ENCODE assay signal across 26 mouse cellular contexts in the genomic region with DNA sequence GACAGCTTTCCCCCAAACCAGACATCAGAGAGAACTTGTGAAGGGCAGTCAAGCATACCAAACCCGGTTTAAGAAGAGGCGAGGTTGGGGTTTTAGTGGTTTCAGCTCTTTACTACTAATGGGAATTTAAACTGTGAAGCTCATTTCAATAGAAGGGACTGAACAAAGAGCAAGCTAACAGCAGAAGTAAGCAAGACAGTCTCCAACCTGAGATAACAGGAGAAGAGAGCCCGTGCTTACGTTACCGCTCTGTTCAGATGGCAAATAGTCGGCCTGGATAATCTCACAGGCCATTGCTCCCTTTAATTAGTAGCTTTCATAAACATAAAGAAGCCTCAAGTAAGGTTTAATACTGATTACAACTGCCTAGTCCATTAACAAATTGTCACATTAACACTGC.
DNase-seq lines count a peak whose midpoint lies in the region; ATAC-seq lines count a peak whose summit lies in the region.
"Had no signal": no experiment of that assay in that cellular context is flagged by ENCODE, and none has a peak within 500 bp of the region (broad histone marks: within the 10 kb centered on the region; RNA-seq: fewer than 3 reads in every experiment).

No protein-coding gene starts in this region.

- no peak overlapping the region for H3K9ac ChIP-seq in midbrain, embryonic 11.5 days (ENCODE audit: low read length)
- no peak overlapping the region for H3K9ac ChIP-seq in forebrain, embryonic 14.5 days (ENCODE audit: low read length)
- no peak overlapping the region for H3K9ac ChIP-seq in kidney, embryonic 16.5 days (replicated peaks; ENCODE audit: low read length)
- H3K9ac ChIP-seq: embryonic facial prominence, embryonic 13.5 days; heart, embryonic 13.5 days; hindbrain, embryonic 14.5 days; limb, embryonic 13.5 days; liver, embryonic 12.5 days; liver, postnatal 0 days; stomach, embryonic 15.5 days had no signal

- 25% methylated on average over 6 of the region's 6 CpGs for WGBS in midbrain, embryonic 11.5 days
- WGBS in midbrain, embryonic 10.5 days, result 30% methylated on average over 6 of the region's 6 CpGs
- 8% methylated on average over 6 of the region's 6 CpGs for WGBS in forebrain, embryonic 14.5 days
- 55% methylated on average over 6 of the region's 6 CpGs for WGBS in kidney, embryonic 16.5 days

- H3K4me3 ChIP-seq in midbrain, embryonic 11.5 days (ENCODE audit: low read depth, low read length), result no peak overlapping the region
- H3K4me3 ChIP-seq in midbrain, embryonic 10.5 days, result no peak overlapping the region
- no peak overlapping the region for H3K4me3 ChIP-seq in forebrain, embryonic 14.5 days (ENCODE audit: low read depth, low read length)
- no peak overlapping the region for H3K4me3 ChIP-seq in kidney, embryonic 16.5 days (ENCODE audit: low read length)
- H3K4me3 ChIP-seq: embryonic facial prominence, embryonic 13.5 days; heart, embryonic 13.5 days; limb, embryonic 13.5 days; liver, embryonic 12.5 days; myocyte; stomach, embryonic 15.5 days had no signal

- H3K27me3 ChIP-seq in midbrain, embryonic 11.5 days (ENCODE audit: control insufficient read depth, insufficient read depth, low read length), result no peaks in the 10 kb centered on the region
- H3K27me3 ChIP-seq in midbrain, embryonic 10.5 days (ENCODE audit: low read depth, poor library complexity, severe bottlenecking), result no peaks in the 10 kb centered on the region
- no peaks in the 10 kb centered on the region for H3K27me3 ChIP-seq in forebrain, embryonic 14.5 days (replicated peaks; ENCODE audit: control insufficient read depth, insufficient read depth, low read length)
- no peaks in the 10 kb centered on the region for H3K27me3 ChIP-seq in kidney, embryonic 16.5 days (ENCODE audit: insufficient read depth, low read length)
- H3K27me3 ChIP-seq: embryonic facial prominence, embryonic 13.5 days; heart, embryonic 13.5 days; limb, embryonic 13.5 days; liver, embryonic 12.5 days; stomach, embryonic 15.5 days had no signal

- H3K27ac ChIP-seq in midbrain, embryonic 11.5 days (ENCODE audit: low read depth, low read length), result no peak overlapping the region
- no peak overlapping the region; the same call in 1 of the 2 replicates for H3K27ac ChIP-seq in midbrain, embryonic 10.5 days (replicated peaks)
- no peak overlapping the region for H3K27ac ChIP-seq in forebrain, embryonic 14.5 days (ENCODE audit: low read depth, low read length)
- H3K27ac ChIP-seq in kidney, embryonic 16.5 days (ENCODE audit: low read length), result no peak overlapping the region
- H3K27ac ChIP-seq: embryonic facial prominence, embryonic 13.5 days; heart, embryonic 13.5 days; hindbrain, embryonic 14.5 days; limb, embryonic 13.5 days; liver, embryonic 12.5 days; stomach, embryonic 15.5 days had no signal

- no peaks in the 10 kb centered on the region for H3K9me3 ChIP-seq in midbrain, embryonic 11.5 days (ENCODE audit: control insufficient read depth, low read length)
- H3K9me3 ChIP-seq in midbrain, embryonic 10.5 days (replicated peaks), result no peaks in the 10 kb centered on the region
- H3K9me3 ChIP-seq in forebrain, embryonic 14.5 days (replicated peaks; ENCODE audit: control insufficient read depth, low read length), result no peaks in the 10 kb centered on the region
- H3K9me3 ChIP-seq in kidney, embryonic 16.5 days (ENCODE audit: low read length), result no peaks in the 10 kb centered on the region
- H3K9me3 ChIP-seq: embryonic facial prominence, embryonic 13.5 days; heart, embryonic 13.5 days; limb, embryonic 13.5 days; liver, embryonic 12.5 days; stomach, embryonic 15.5 days had no signal

- peaks cover 6% of the 10 kb centered on the region for H3K4me1 ChIP-seq in midbrain, embryonic 11.5 days (ENCODE audit: control insufficient read depth, insufficient read depth, low read length)
- H3K4me1 ChIP-seq in midbrain, embryonic 10.5 days, result peaks cover 12% of the 10 kb centered on the region
- no peaks in the 10 kb centered on the region for H3K4me1 ChIP-seq in forebrain, embryonic 14.5 days (ENCODE audit: control insufficient read depth, insufficient read depth, low read length)
- H3K4me1 ChIP-seq in kidney, embryonic 16.5 days (ENCODE audit: insufficient read depth, low read length), result no peaks in the 10 kb centered on the region
- H3K4me1 ChIP-seq: liver, embryonic 12.5 days; stomach, embryonic 15.5 days had no signal

- ATAC-seq in midbrain, embryonic 11.5 days (ENCODE audit: low FRiP score), result peak; percentile 22; the same call in 1 of the 2 replicates
- no peak for ATAC-seq in forebrain, embryonic 14.5 days
- no peak for ATAC-seq in kidney, embryonic 16.5 days (ENCODE audit: low FRiP score, low TSS enrichment)
- ATAC-seq: intestine, postnatal 0 days; liver, embryonic 12.5 days; liver, postnatal 0 days; midbrain, embryonic 16.5 days had no signal

- H3K4me2 ChIP-seq in midbrain, embryonic 11.5 days, result no peak overlapping the region
- H3K4me2 ChIP-seq in forebrain, embryonic 14.5 days (ENCODE audit: low read length), result no peak overlapping the region
- H3K4me2 ChIP-seq in kidney, embryonic 16.5 days (replicated peaks; ENCODE audit: low read depth, low read length), result no peak overlapping the region
- H3K4me2 ChIP-seq: embryonic facial prominence, embryonic 13.5 days; heart, embryonic 13.5 days; hindbrain, embryonic 14.5 days; limb, embryonic 13.5 days; liver, embryonic 12.5 days; stomach, embryonic 15.5 days had no signal

- no peak for DNase-seq in midbrain, embryonic 11.5 days (ENCODE audit: low spot score, missing footprints)
- DNase-seq in midbrain, embryonic 10.5 days (ENCODE audit: low spot score), result no peak
- DNase-seq in Muller cell, postnatal 12 days (ENCODE audit: inconsistent ontology term), result peak; percentile 22
- peak; percentile 28 for DNase-seq in forebrain, embryonic 14.5 days (ENCODE audit: low spot score)
- DNase-seq in retina, postnatal 1 day, result peak; percentile 40
- DNase-seq: adrenal gland, adult 8-10 months; B cell, adult 2 months; cerebellum, adult 8-10 months; cerebellum, postnatal 36 days; gastrocnemius, postnatal 10 days; heart, postnatal 10 days; kidney, adult 9 months; kidney, postnatal 36 days; liver, postnatal 0 days; lung, postnatal 36 days; right cerebral cortex, postnatal 25 days had no signal

- H3K36me3 ChIP-seq in midbrain, embryonic 11.5 days (ENCODE audit: control insufficient read depth, insufficient read depth, low read length), result no peaks in the 10 kb centered on the region
- H3K36me3 ChIP-seq in midbrain, embryonic 10.5 days, result no peaks in the 10 kb centered on the region
- no peaks in the 10 kb centered on the region for H3K36me3 ChIP-seq in forebrain, embryonic 14.5 days (ENCODE audit: control insufficient read depth, insufficient read depth, low read length)
- no peaks in the 10 kb centered on the region for H3K36me3 ChIP-seq in kidney, embryonic 16.5 days (ENCODE audit: insufficient read depth, low read length)
- H3K36me3 ChIP-seq: embryonic facial prominence, embryonic 13.5 days; heart, embryonic 13.5 days; limb, embryonic 13.5 days; liver, embryonic 12.5 days; stomach, embryonic 15.5 days had no signal

Comparison
In these comparisons a context has a peak if more than half of its experiments do, and no peak if none do; other contexts are left out.
1. DNase-seq: peak in Muller cell, postnatal 12 days (single experiment), forebrain, embryonic 14.5 days (single experiment) and retina, postnatal 1 day (single experiment); none in midbrain, embryonic 11.5 days (single experiment) and midbrain, embryonic 10.5 days (single experiment).